Mouse (Mus musculus) lung, postnatal 10 days (tissue): ENCODE results near the gene Tnrc6b.
"Not testable (repeated sequence)": the region's sequence is repeated elsewhere in the genome, so short reads cannot be mapped to it uniquely, and the experiment has no call there.

Experiments
- DNase-seq: peaks from one replicate; pipeline ENCODE4 v3.0.0; 2021

Tnrc6b gene

DNA sequence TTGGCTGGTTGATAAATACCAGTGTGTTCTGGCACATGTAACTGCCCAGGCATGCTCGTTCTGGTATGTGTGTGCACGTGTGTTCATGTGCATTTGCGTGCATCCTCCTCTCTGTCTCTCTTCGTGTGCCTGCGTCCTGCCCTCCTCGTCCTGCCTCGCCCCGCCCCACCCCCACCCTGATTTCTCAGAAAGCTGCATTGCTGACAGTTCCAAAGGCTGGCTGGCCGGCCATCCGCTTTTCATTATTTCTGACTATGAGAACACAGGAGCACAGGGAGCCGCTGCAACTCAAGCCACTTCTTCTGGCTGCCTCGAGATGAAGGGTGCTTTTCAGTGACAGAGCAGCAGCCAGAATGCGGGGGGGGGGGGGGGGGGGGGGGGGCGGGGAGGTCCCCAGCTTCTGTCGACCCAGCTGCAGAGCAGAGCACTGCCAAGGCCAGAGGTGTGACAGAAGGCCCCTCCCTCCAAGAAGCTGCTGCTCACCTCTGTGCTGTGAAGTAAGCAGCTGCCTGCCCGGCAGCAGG is 219.0 kb downstream of the Tnrc6b start:
- DNase-seq, result peak; percentile 41

DNA sequence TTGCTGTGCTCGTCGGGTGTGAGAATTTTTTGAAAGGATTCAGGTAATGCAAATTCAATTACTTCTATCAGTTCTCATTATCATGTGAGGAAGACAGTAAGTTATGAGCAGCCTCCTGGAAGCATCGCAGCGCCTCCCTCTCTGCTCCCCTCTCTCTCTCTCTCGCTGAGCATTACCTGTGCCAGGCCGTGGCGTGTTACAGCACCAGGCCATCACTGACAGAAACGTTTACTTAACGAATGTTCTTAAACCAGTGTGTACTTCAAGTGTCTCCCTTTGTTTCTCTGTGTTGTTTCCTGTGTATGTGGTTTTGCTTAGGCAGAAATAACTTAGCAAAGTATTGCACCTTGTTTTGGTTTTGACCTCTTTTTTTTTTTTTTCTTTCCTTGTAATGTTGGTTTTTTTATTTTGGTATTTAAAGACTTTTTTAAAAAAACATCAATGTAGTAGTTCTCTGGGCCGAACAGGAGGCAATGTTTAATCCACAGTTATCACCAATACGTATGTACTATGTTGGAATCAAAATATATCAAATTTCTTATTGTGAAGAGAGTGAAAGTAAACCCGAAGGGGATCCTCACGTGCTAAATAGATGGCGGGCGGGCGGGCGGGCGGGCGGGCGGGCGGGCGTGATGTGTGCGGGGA is 219.7 kb downstream of the Tnrc6b start:
- DNase-seq, result not testable (repeated sequence)

- no peak for DNase-seq
These were observed 220.3 kb downstream of the Tnrc6b start for GRCm38 (mm10) chr15:80931345-80931960.

DNA sequence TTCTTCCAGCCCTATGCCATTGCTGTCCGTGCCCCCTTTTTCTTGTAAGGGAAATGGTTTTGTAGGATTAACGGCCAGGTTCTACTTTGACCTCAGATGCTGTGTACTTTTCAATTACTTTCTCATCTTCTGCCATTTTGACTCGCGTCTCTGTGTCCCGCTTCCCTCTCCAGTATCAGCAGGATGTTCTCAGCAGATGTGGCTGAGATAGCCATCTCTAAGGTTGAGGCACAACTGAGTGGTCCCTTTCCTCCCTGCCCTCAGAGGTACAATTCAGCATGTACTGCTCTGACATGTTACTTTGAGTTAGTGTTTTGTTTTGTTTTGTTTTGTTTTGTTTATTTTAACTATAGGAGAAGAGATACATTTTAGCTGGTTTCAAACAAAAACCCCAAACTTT is 223.7 kb downstream of the Tnrc6b start:
- DNase-seq, result no peak

DNA sequence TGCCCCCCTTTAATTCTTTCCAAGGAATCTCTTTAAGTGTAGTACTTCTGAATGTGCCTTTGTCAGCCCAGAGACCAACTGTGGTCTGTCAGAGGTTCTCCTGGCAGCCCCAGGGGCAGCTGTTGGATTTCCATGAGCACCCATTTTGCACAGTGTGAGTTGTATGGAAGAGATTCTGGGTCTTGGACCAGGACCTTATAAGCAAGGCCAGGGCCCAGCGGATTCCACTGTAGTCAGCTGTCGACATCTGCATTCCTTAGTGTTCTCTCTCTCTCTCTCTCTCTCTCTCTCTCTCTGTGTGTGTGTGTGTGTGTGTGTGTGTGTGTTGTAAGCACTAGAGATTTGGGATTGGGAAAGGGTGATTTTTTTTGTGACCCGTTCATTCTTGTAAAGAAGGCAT is 225.6 kb downstream of the Tnrc6b start:
- peak; percentile 74 for DNase-seq

- no peak for DNase-seq
These were observed 227.5 kb downstream of the Tnrc6b start for GRCm38 (mm10) chr15:80938615-80939014.

- no peak for DNase-seq
These were observed 228.3 kb downstream of the Tnrc6b start for GRCm38 (mm10) chr15:80939401-80939800.

GRCm38 (mm10) chr15:80941468-80942040 is 230.4 kb downstream of the Tnrc6b start:
- DNase-seq, result no peak

- DNase-seq, result peak; percentile 74
These were observed 234.7 kb downstream of the Tnrc6b start for GRCm38 (mm10) chr15:80945851-80946250.

- peak; percentile 92 for DNase-seq
These were observed 237.3 kb downstream of the Tnrc6b start, which contains the start of gene Adsl for GRCm38 (mm10) chr15:80948145-80949135. Gene Adsl (plus strand): TSS chr15:80948490.

GRCm38 (mm10) chr15:80949431-80949830 is 238.3 kb downstream of the Tnrc6b start:
- no peak for DNase-seq

DNA sequence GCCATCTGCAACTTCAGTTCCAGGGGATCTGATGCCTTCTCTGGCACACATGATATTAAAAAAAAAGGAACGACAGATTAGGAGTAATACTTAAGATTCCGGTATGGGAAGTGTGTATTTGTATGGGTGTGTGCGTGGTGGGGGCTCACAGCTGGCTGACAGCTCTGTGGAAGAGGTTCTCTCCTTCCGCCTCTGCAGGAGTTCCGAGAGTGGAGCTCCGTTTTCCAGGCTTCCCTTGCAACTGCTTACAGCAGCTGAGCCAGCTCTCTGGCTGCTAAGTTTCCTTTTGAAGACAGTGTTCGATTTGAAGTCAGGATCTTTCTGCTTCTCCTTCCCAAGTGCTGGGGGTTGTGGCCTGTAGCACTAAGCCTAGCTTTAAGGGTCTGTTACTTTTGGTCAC is 238.9 kb downstream of the Tnrc6b start:
- DNase-seq, result peak; percentile 32

DNA sequence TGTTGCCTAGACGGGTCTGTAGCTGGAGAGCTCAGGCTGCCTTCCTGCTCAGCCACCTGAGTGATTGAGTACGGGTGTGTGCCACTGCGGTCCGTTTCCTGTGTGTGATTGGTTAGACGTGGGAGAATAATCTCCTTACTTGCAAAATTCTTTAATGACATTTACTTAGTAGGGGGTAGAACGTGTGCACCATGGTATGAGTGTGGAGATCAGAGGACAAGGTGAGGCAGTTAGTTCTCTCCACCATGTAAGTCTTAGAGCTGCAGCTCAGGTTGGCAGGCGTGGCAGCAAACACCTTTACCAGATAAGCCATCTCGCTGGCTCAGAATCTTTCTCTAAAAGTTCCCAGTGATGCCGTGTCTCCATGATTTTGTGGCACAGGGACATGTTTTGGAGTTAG is 242.9 kb downstream of the Tnrc6b start:
- DNase-seq, result no peak

- DNase-seq, result no peak
These were observed 243.7 kb downstream of the Tnrc6b start for GRCm38 (mm10) chr15:80954861-80955260.

DNA sequence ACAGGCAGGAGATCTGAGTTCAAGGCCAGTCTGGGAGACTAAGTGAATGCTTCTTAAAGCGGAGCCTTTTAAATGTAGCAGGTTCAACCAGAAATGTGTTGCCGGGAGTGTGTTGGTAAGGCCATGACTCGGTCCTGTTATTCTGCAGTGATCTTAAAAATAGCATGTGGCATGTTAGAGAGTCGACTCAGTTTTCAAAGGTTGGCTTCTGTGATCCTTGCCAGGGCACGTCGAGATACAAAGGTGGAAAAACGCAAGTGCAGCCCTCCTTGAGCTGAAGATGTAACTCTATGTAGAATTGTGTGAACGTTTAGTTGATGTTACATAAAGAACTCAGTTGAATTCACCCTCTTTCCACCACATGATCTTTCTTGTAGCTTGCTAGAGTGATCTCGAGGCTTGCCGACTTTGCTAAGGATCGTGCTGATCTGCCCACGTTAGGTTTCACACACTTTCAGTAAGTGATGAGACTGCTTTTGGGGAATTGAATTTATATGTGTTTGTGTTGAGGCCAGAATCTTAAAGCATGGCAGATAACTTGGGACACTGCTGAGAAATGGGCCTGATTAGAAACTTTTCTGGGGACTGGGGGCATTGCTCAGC is 244.8 kb downstream of the Tnrc6b start:
- DNase-seq, result no peak

DNA sequence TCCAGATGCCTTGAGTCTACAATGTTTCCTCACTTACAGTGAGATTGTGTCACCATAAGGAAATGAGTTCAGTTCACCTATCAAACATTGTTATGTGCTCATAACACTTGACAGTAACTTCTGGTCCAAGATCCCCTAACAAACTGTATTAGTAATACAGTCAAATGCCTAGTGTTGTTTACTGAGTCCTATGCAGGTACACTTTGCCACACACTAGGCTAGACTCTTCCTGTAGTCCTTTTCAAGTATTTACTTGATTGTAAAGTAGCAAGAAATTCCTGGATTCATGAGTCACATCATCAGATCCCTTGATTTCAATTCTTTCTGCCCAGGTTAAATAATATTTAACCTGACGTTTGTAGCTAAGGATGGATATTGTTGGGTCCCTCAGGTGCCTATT is 258.3 kb downstream of the Tnrc6b start:
- DNase-seq, result no peak

GRCm38 (mm10) chr15:80974311-80974710 is 263.2 kb downstream of the Tnrc6b start:
- DNase-seq, result no peak

DNA sequence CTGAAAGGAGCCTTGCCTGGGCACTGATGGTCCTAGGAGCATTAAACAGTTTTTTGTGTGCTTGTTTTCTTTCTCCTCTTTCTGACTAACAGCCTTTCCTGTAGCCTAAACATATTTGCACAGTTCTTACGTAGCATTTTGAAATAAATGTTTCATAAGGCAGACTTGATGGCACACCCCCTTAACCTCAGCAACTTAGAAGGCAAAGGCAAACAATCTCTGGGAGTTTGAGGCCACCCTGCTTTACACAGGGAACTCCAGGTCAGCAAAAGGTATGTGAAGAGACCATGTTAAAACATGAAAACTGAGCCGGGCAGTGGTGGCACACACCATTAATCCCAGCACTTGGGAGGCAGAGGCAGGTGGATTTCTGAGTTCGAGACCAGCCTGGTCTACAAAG is 264.6 kb downstream of the Tnrc6b start:
- no peak for DNase-seq

GRCm38 (mm10) chr15:80977620-80978334 is 266.7 kb downstream of the Tnrc6b start, which contains the start of gene Sgsm3:
Gene Sgsm3 (plus strand): TSS chr15:80977765.
- peak; percentile 89 for DNase-seq

GRCm38 (mm10) chr15:80979611-80980010 is 268.5 kb downstream of the Tnrc6b start:
- DNase-seq, result no peak

DNA sequence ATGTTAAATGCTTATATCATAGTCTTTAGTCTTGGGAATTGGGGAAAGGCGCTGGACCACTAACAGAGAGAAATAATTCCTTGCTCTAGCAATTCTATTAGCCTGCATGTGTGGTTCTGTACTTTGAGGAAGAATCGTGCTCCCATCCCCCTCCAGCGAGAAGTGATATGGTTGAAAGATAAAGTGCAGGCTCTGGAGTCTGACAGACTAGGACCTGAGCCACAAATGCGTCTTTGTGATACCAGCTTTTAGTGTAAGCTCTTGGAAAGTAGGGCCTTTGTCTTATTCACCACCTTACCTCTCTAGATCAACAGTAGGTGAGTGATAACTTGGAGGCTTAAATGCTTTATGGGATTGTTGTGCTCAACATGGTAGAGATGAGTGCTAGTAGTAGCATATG is 270.1 kb downstream of the Tnrc6b start:
- DNase-seq, result no peak

DNA sequence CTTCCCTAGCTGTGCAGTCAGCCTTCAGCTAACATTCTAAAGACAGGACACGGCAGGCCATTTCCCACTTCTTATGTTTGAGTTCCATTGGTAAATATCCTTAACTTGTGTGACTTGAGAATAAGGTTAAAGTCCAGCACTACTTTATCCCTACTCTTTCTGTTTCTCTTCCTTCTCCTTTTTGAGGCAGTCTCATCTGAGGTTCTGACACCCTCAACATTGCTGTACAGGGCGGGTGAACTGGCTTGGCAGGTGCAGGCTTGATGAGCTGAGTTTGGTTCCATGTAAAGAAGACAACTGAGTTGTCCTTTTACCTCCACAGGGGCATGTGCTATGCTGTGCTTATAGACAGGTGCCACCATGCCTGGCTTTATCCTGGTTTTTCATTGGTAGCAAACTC is 272.2 kb downstream of the Tnrc6b start:
- no peak for DNase-seq
